Mouse (Mus musculus) forebrain, embryonic 15.5 days (tissue): Measurements from ENCODE around the gene Manba. TPM values are rescaled to one million over a fixed set of nuclear protein-coding genes. Genes with fewer than 3 reads are reported as not detected.
A peak's percentile ranks its signal among the peaks of the same experiment; 100 is the strongest.

Experiments used
- ATAC-seq: fragments of 200-750 bp; cut with Nextera tagmentation; replicated peaks from 2 replicates; pipeline ENCODE4 v1.8.0; 2017; ENCODE audit warnings: mild to moderate bottlenecking, moderate TSS enrichment, moderate library complexity
- H3K27ac ChIP-seq: fragments of 300-500 bp; sonication (generic); replicated peaks from 2 replicates; pipeline ENCODE4 v1.5.1; 2015; ENCODE audit warnings: mild to moderate bottlenecking, inconsistent platforms
- H3K27me3 ChIP-seq: fragments of 300-500 bp; sonication (generic); 2 replicates; pipeline ENCODE4 v1.6.1; 2015; ENCODE audit warnings: inconsistent platforms
- H3K36me3 ChIP-seq: fragments of 300-500 bp; sonication (generic); 2 replicates; pipeline ENCODE4 v1.6.1; 2015; ENCODE audit warnings: mild to moderate bottlenecking, inconsistent platforms
- H3K4me1 ChIP-seq: fragments of 300-500 bp; sonication (generic); 2 replicates; pipeline ENCODE4 v1.6.1; 2015; ENCODE audit warnings: inconsistent platforms
- H3K4me2 ChIP-seq: fragments of 300-500 bp; sonication (generic); replicated peaks from 2 replicates; pipeline ENCODE4 v1.6.1; 2015; ENCODE audit warnings: mild to moderate bottlenecking, inconsistent platforms
- H3K4me3 ChIP-seq: fragments of 300-500 bp; sonication (generic); 2 replicates; pipeline ENCODE4 v1.5.1; 2015; ENCODE audit warnings: mild to moderate bottlenecking, inconsistent platforms
- H3K9ac ChIP-seq: fragments of 300-500 bp; sonication (generic); replicated peaks from 2 replicates; pipeline ENCODE4 v1.6.1; 2015; ENCODE audit warnings: mild to moderate bottlenecking, inconsistent platforms
- H3K9me3 ChIP-seq: fragments of 300-500 bp; sonication (generic); 2 replicates; pipeline ENCODE4 v1.6.1; 2016; ENCODE audit warnings: inconsistent platforms
- WGBS: fragments of 180-500 bp; shearing (Covaris S2); methylation state at CpG from one replicate; pipeline ENCODE4 v1.1.7; 2015; ENCODE audit warnings: mixed read lengths; 5-methylcytosine and 5-hydroxymethylcytosine counted together
- polyA plus RNA-seq: library from polyadenylated mRNA; unstranded; fragments of >200 nt; fragmentation: Nextera tagmentation; extraction: Ambion mirVana; gene quantifications from 2 replicates; pipeline ENCODE4 v1.2.1, GENCODE M21; 2015

Gene Manba
- polyA plus RNA-seq, 1 experiment from 2014 or later = 3.9 TPM

DNA sequence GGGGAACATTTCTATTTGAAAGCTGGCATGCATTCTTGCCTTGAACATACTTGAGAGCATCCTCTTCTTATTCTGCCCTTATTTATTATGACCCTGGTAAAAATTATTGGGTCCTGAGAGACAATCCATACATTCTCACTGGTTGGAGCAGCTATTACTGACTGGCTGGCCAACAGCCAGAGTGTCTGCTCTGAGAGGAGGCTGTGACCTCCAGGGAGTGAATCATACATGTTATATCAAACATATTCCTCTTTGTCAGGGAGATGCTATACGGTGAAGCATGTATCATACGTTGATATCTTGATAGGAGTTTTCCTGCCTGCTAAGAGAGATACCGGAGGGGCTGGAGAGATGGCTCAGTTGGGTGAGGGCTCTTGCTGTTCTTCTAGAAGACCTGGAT is 89.7 kb downstream of the Manba start:
- no peak overlapping the region for H3K9ac ChIP-seq

DNA sequence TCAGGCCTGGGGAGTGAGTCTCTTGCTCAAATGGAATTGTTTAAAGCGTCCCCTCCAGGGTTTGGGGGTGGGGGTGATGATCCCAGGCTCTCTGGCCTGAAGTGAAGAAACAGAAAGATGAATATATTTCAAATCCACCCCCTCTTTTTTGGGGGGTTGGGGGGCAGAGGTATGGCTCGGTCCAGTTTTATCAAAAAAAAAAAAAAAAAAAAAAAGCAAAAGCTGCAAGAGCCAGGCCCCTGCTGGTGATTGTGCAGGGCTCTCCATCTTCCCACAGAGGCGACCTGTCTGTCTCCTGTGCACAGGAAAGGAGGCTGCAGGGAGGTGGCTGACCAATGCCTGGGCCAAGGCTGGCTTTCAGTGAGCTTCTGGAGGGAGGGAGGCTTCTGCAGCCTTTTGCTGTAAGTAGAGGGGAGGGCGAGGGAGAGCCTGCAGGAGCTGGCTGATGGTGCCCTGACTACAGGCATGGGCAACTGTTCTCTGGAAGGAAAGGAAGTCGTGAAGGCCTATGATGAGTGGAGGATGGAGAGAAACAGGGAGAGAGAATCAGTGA is 93.3 kb downstream of the Manba start:
- no peaks in the 10 kb centered on the region for H3K27me3 ChIP-seq
- no peak overlapping the region for H3K4me3 ChIP-seq
- 46% methylated on average over 5 of the region's 5 CpGs for WGBS
- H3K4me1 ChIP-seq = peaks cover 8% of the 10 kb centered on the region
- H3K27ac ChIP-seq = no peak overlapping the region
- H3K4me2 ChIP-seq = no peak overlapping the region
- H3K9me3 ChIP-seq = no peaks in the 10 kb centered on the region
- no peak for ATAC-seq
- no peak overlapping the region for H3K9ac ChIP-seq
- no peaks in the 10 kb centered on the region for H3K36me3 ChIP-seq

More for the DNA sequence above, 89.7 kb downstream of the Manba start:
- H3K27me3 ChIP-seq = no peaks in the 10 kb centered on the region
- no peak overlapping the region for H3K27ac ChIP-seq
- no peak for ATAC-seq
- no peaks in the 10 kb centered on the region for H3K9me3 ChIP-seq
- H3K4me1 ChIP-seq = no peaks in the 10 kb centered on the region
- no peak overlapping the region for H3K4me3 ChIP-seq
- WGBS = 97% methylated on average over 3 of the region's 3 CpGs
- no peak overlapping the region for H3K4me2 ChIP-seq
- H3K36me3 ChIP-seq = no peaks in the 10 kb centered on the region

- WGBS = 68% methylated on average over 4 of the region's 4 CpGs
- H3K9ac ChIP-seq = no peak overlapping the region
- H3K27me3 ChIP-seq = no peaks in the 10 kb centered on the region
- peaks cover 8% of the 10 kb centered on the region for H3K4me1 ChIP-seq
- ATAC-seq = no peak
- H3K9me3 ChIP-seq = no peaks in the 10 kb centered on the region
- no peak overlapping the region for H3K27ac ChIP-seq
- no peak overlapping the region for H3K4me3 ChIP-seq
- no peak overlapping the region for H3K4me2 ChIP-seq
- no peaks in the 10 kb centered on the region for H3K36me3 ChIP-seq
Observed at GRCm38 (mm10) chr3:135579179-135579578, 93.8 kb downstream of the Manba start.

DNA sequence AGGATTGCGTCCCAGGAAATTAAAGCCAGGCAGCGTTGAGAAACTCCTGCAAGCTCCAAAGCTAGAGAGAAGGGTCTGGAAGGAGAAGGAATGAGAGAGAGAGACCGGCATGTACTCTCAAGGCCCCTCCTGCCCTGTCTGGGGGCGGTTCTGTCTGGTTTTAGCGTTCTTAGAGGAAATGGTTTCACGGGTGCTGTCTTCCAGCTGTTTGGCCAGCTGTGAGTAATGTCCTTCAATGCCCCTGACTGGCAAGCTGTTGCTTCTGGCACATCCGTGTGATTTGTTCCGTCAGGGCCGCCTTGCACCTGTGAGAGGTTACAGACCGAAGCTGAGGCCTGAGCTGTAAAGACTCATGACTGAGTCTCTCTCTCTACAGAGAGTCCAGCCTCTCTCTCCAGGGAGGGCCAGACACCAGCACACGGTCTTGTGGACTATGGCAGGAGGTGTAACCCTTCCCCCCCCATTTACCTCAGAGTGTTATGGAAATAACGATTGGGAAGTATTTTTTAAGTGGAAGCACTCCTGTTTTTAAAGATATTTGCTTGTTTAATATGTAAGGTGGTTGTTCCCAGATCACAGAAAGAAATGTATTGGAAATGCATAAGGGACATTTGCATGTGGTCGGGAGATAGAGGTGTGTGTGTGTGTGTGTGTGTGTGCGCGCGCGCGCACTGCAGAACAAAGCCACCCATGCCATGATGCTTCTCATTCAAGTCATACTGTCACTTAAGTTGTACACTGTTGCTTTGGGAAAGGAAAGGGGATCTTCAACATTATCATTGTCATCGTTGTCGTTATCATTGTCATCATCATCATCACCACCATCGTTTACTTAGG is 95.2 kb downstream of the Manba start:
- Histone ChIP-seq H3K4me1 (peaks cover 8% of the 10 kb centered on the region), H3K9ac (no peak overlapping the region), H3K36me3 (0 out of 2 replicates have a peak, but pooled peaks cover 2% of the 10 kb centered on the region), H3K4me3 (no peak overlapping the region), H3K9me3 (no peaks in the 10 kb centered on the region), H3K27ac (no peak overlapping the region), H3K27me3 (no peaks in the 10 kb centered on the region), H3K4me2 (no peak overlapping the region)
- no peak for ATAC-seq
- WGBS = 86% methylated on average over 21 of the region's 21 CpGs

DNA sequence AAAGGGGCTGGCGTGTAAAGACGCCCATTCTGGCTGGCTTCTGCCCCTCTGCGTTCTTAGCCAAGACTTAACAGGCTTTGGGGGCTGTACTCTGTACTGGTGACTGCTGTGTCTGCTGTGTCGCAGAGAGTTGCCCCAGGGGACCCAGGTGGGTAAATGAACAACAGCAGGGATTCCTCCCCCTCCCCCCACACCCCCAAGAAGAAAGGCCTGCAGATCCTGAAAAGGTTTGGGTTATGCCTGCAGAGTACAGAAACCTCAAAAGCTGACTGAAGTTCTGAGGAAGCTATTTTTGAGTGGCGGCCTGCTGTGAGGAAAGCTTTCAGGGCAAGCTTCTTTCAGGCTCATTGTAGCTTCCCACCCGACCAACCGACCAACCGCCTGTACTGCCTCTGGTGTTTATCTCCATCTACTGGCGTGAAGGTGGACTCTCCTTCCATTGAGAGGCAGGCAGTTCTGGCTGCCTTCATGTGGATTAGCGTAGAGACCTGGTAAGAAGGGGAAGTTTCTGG is 96.3 kb downstream of the Manba start:
- 10% methylated on average over 10 of the region's 10 CpGs for WGBS
- no peaks in the 10 kb centered on the region for H3K27me3 ChIP-seq
- H3K4me3 ChIP-seq = no peak overlapping the region
- H3K27ac ChIP-seq = 0 out of 2 replicates have a peak overlapping the region, but pooled peaks have one; percentile 11
- H3K9me3 ChIP-seq = no peaks in the 10 kb centered on the region
- peaks cover 8% of the 10 kb centered on the region for H3K4me1 ChIP-seq
- no peak overlapping the region for H3K9ac ChIP-seq
- ATAC-seq = peak; percentile 64
- peaks cover 2% of the 10 kb centered on the region; the same call in 1 of the 2 replicates for H3K36me3 ChIP-seq
- no peak overlapping the region for H3K4me2 ChIP-seq

DNA sequence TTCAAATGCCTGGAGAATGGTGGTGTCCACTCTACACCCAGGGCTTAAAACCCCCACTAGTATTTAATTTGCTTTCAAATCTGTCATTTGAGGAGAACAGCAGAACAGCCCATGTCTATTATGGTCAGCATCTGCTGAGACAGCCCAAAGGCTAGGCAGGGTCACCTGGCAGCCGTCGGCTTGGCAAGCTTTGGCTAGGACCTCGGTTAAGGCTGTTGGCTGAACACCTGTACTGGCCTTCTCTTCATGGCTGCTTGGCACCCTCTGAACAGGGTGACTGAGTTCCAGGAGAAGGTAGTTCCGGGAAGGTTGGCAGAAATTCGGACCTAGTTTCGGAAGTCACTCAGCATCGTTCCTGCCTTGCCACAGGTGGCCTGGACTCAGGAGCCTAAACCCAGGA is 96.8 kb downstream of the Manba start:
- no peak overlapping the region for H3K9ac ChIP-seq
- no peaks in the 10 kb centered on the region for H3K27me3 ChIP-seq
- peaks cover 2% of the 10 kb centered on the region; the same call in 1 of the 2 replicates for H3K36me3 ChIP-seq
- H3K4me2 ChIP-seq = no peak overlapping the region
- H3K27ac ChIP-seq = no peak overlapping the region
- H3K9me3 ChIP-seq = no peaks in the 10 kb centered on the region
- 79% methylated on average over 7 of the region's 7 CpGs for WGBS
- H3K4me3 ChIP-seq = no peak overlapping the region
- no peak for ATAC-seq
- peaks cover 8% of the 10 kb centered on the region for H3K4me1 ChIP-seq

- no peak overlapping the region for H3K27ac ChIP-seq
- 56% methylated on average over 6 of the region's 6 CpGs for WGBS
- peak; percentile 63; the same call in 1 of the 2 replicates for ATAC-seq
Observed at GRCm38 (mm10) chr3:135585482-135585881, 100.1 kb downstream of the Manba start.

GRCm38 (mm10) chr3:135586060-135586459 is 100.6 kb downstream of the Manba start:
- Histone ChIP-seq H3K9ac (no peak overlapping the region), H3K4me3 (no peak overlapping the region), H3K27ac (no peak overlapping the region), H3K9me3 (no peaks in the 10 kb centered on the region), H3K4me1 (peaks cover 8% of the 10 kb centered on the region), H3K27me3 (no peaks in the 10 kb centered on the region), H3K4me2 (no peak overlapping the region), H3K36me3 (peaks cover 10% of the 10 kb centered on the region; the same call in 1 of the 2 replicates)
- 93% methylated on average over 2 of the region's 2 CpGs for WGBS
- ATAC-seq = no peak

More at GRCm38 (mm10) chr3:135585482-135585881, 100.1 kb downstream of the Manba start:
- Histone ChIP-seq H3K4me2 (no peak overlapping the region), H3K9ac (no peak overlapping the region), H3K4me1 (peaks cover 8% of the 10 kb centered on the region), H3K36me3 (peaks cover 6% of the 10 kb centered on the region; the same call in 1 of the 2 replicates), H3K9me3 (no peaks in the 10 kb centered on the region), H3K27me3 (no peaks in the 10 kb centered on the region), H3K4me3 (no peak overlapping the region)

DNA sequence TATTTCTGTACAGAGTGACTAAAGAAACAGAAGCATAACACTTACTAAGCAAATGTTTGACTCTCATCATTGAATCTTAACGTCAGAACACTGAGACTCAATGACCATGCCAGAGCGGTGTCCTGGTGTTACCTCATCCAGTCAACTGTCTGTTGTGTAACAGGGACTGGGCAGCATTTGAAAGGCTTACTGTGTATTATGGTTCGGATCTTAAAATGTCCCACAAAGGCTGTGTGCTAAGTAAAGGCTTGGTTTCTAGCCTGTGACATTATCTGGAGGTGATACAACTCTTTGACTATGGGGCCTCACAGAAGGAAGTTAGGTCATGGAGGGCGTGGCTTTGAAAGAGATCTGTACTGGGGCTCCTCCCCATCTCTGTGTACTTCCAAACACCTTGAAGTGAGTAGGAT is 101.1 kb downstream of the Manba start:
- Histone ChIP-seq H3K4me3 (no peak overlapping the region), H3K36me3 (peaks cover 10% of the 10 kb centered on the region; the same call in 1 of the 2 replicates), H3K4me2 (no peak overlapping the region), H3K9ac (no peak overlapping the region), H3K9me3 (no peaks in the 10 kb centered on the region), H3K27me3 (no peaks in the 10 kb centered on the region), H3K4me1 (peaks cover 6% of the 10 kb centered on the region), H3K27ac (no peak overlapping the region)
- 89% methylated on average over 4 of the region's 4 CpGs for WGBS
- no peak for ATAC-seq

DNA sequence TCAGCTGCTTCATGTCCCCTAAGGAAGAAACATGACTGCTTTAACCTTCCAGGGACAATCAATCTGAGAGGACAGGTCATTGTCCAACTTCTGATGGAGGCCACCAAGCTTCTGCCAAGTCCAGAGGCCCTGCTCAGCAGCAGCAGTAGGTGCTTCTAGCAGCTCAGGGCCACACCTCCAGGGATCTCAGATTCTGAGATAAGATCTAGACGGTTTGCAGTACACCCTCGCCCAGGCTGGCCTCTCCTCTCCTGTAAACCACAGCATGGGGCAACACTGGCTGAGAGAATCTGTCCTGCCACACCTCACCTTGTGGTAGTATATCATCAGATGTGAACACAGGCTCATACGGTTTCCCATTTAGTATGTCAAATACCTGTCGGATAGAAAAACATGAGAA is 105.1 kb downstream of the Manba start:
- peaks cover 7% of the 10 kb centered on the region; the same call in 1 of the 2 replicates for H3K36me3 ChIP-seq
- no peak overlapping the region for H3K4me2 ChIP-seq
- no peaks in the 10 kb centered on the region for H3K27me3 ChIP-seq
- no peak overlapping the region for H3K4me3 ChIP-seq
- no peak overlapping the region for H3K9ac ChIP-seq
- ATAC-seq = no peak
- H3K9me3 ChIP-seq = no peaks in the 10 kb centered on the region
- whole genome bisulfite sequencing = 93% methylated on average over 4 of the region's 4 CpGs
- H3K4me1 ChIP-seq = no peaks in the 10 kb centered on the region
- no peak overlapping the region for H3K27ac ChIP-seq

- Histone ChIP-seq H3K4me3 (no peak overlapping the region), H3K4me1 (no peaks in the 10 kb centered on the region), H3K4me2 (no peak overlapping the region), H3K9me3 (no peaks in the 10 kb centered on the region), H3K36me3 (peaks cover 7% of the 10 kb centered on the region; the same call in 1 of the 2 replicates), H3K27me3 (no peaks in the 10 kb centered on the region), H3K9ac (no peak overlapping the region), H3K27ac (no peak overlapping the region)
- 61% methylated on average over 5 of the region's 5 CpGs for WGBS
- ATAC-seq = peak; percentile 3; the same call in 1 of the 2 replicates
Observed at GRCm38 (mm10) chr3:135591376-135591775, 106.0 kb downstream of the Manba start.

DNA sequence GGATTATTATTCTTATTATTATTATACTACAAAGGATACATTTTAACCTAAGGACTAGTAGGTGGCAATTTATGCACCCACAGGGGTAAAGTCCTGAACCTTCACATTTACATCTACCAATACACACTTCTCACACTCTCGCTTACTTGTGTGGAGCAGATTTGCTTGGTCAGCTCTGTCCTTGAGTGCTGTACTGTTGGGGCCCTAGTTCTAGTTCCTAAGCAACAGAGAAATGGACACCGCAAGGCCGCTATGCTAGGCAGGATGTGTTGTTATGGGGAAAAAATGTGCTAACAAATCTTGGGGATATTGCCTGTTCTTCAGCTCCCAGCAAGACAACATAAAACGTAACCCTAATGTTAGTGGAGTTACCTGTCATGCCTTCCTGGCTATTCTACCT is 106.6 kb downstream of the Manba start:
- no peak overlapping the region for H3K4me3 ChIP-seq
- 80% methylated on average over 4 of the region's 4 CpGs for WGBS
- no peaks in the 10 kb centered on the region for H3K4me1 ChIP-seq
- no peak overlapping the region for H3K27ac ChIP-seq
- no peak overlapping the region for H3K9ac ChIP-seq
- H3K27me3 ChIP-seq = no peaks in the 10 kb centered on the region
- no peak overlapping the region for H3K4me2 ChIP-seq
- H3K36me3 ChIP-seq = peaks cover 7% of the 10 kb centered on the region; the same call in 1 of the 2 replicates
- 0 out of 2 replicates have a peak, but pooled peaks have one; percentile 42 for ATAC-seq
- no peaks in the 10 kb centered on the region for H3K9me3 ChIP-seq
